ENCODE assay signal across 9 mouse cellular contexts in genomic region chr2:33754317-33754633, GRCm38 (mm10).
DNase-seq lines count a peak whose midpoint lies in the region; ATAC-seq and TF ChIP-seq lines count a peak whose summit lies in the region.
"Had no signal": no experiment of that assay in that cellular context is flagged by ENCODE, and none has a peak within 500 bp of the region (broad histone marks: within the 10 kb centered on the region; RNA-seq: fewer than 3 reads in every experiment).

No protein-coding gene starts in this region.

- peak; percentile 42 for ATAC-seq in intestine, embryonic 14.5 days (replicated peaks; ENCODE audit: low FRiP score, low TSS enrichment, low read depth)
- ATAC-seq in intestine, postnatal 0 days = no peak
- peak; percentile 24; the same call in 1 of the 2 replicates for ATAC-seq in embryonic facial prominence, embryonic 15.5 days (ENCODE audit: insufficient number of reproducible peaks, low FRiP score, low TSS enrichment, low read depth)
- ATAC-seq in hindbrain, embryonic 15.5 days (ENCODE audit: low FRiP score, low read depth) = peak; percentile 47
- peak; percentile 49 for ATAC-seq in midbrain, embryonic 15.5 days (replicated peaks)
- no peak for ATAC-seq in megakaryocyte, adult 5-6 weeks (ENCODE audit: poor library complexity, severe bottlenecking)
- ATAC-seq: inflammation-experienced regulatory T-cells, adult 6 months had no signal

- peaks cover 10% of the 10 kb centered on the region for H3K36me3 ChIP-seq in intestine, embryonic 14.5 days (ENCODE audit: control insufficient read depth, insufficient read depth, low read length)
- H3K36me3 ChIP-seq in intestine, postnatal 0 days (ENCODE audit: control insufficient read depth, insufficient read depth) = no peaks in the 10 kb centered on the region; the same call in 1 of the 2 replicates
- H3K36me3 ChIP-seq in embryonic facial prominence, embryonic 15.5 days = peaks cover 7% of the 10 kb centered on the region
- peaks cover 4% of the 10 kb centered on the region; the same call in 1 of the 2 replicates for H3K36me3 ChIP-seq in hindbrain, embryonic 15.5 days
- H3K36me3 ChIP-seq in midbrain, embryonic 15.5 days (replicated peaks) = no peaks in the 10 kb centered on the region

- peaks cover 18% of the 10 kb centered on the region for H3K4me1 ChIP-seq in intestine, embryonic 14.5 days (replicated peaks; ENCODE audit: control insufficient read depth, insufficient read depth, low read length)
- no peaks in the 10 kb centered on the region for H3K4me1 ChIP-seq in intestine, postnatal 0 days (replicated peaks; ENCODE audit: control insufficient read depth, insufficient read depth, low read length)
- peaks cover 41% of the 10 kb centered on the region for H3K4me1 ChIP-seq in embryonic facial prominence, embryonic 15.5 days
- peaks cover 58% of the 10 kb centered on the region for H3K4me1 ChIP-seq in hindbrain, embryonic 15.5 days (replicated peaks)
- peaks cover 50% of the 10 kb centered on the region for H3K4me1 ChIP-seq in midbrain, embryonic 15.5 days

- no peak overlapping the region for H3K4me2 ChIP-seq in intestine, embryonic 14.5 days (ENCODE audit: low read length)
- H3K4me2 ChIP-seq in intestine, postnatal 0 days (replicated peaks; ENCODE audit: low read depth) = no peak overlapping the region
- H3K4me2 ChIP-seq in embryonic facial prominence, embryonic 15.5 days (replicated peaks) = 0 out of 2 replicates have a peak overlapping the region, but pooled peaks have one; percentile 9
- H3K4me2 ChIP-seq in hindbrain, embryonic 15.5 days = no peak overlapping the region
- H3K4me2 ChIP-seq in midbrain, embryonic 15.5 days = no peak overlapping the region

- DNase-seq in intestine, embryonic 14.5 days (ENCODE audit: low spot score) = no peak
- no peak for DNase-seq in testis, postnatal 10 days (ENCODE audit: low spot score)
- DNase-seq in retina, postnatal 1 day = no peak

- H3K27me3 ChIP-seq in intestine, embryonic 14.5 days (replicated peaks; ENCODE audit: control insufficient read depth, insufficient read depth, low read length) = no peaks in the 10 kb centered on the region
- no peaks in the 10 kb centered on the region for H3K27me3 ChIP-seq in intestine, postnatal 0 days (replicated peaks; ENCODE audit: control insufficient read depth, insufficient read depth, low read length)
- H3K27me3 ChIP-seq in embryonic facial prominence, embryonic 15.5 days = no peaks in the 10 kb centered on the region
- H3K27me3 ChIP-seq in hindbrain, embryonic 15.5 days = no peaks in the 10 kb centered on the region
- H3K27me3 ChIP-seq in midbrain, embryonic 15.5 days (replicated peaks) = no peaks in the 10 kb centered on the region

- no peak for TF ChIP-seq CTCF in intestine, postnatal 0 days (IDR thresholded peaks at IDR 0.05; ENCODE audit: low read depth)

- peak overlapping the region; percentile 61 for H3K27ac ChIP-seq in intestine, embryonic 14.5 days (ENCODE audit: low read depth)
- no peak overlapping the region for H3K27ac ChIP-seq in intestine, postnatal 0 days (ENCODE audit: low read depth, low read length)
- peak overlapping the region; percentile 92 for H3K27ac ChIP-seq in embryonic facial prominence, embryonic 15.5 days (replicated peaks)
- peak overlapping the region; percentile 79 for H3K27ac ChIP-seq in hindbrain, embryonic 15.5 days (replicated peaks)
- peak overlapping the region; percentile 68 for H3K27ac ChIP-seq in midbrain, embryonic 15.5 days

- no peak overlapping the region for H3K4me3 ChIP-seq in intestine, embryonic 14.5 days (ENCODE audit: low read depth, low read length)
- H3K4me3 ChIP-seq in intestine, postnatal 0 days (ENCODE audit: low read depth, low read length) = no peak overlapping the region
- no peak overlapping the region for H3K4me3 ChIP-seq in embryonic facial prominence, embryonic 15.5 days (replicated peaks)
- H3K4me3 ChIP-seq in hindbrain, embryonic 15.5 days = no peak overlapping the region
- H3K4me3 ChIP-seq in midbrain, embryonic 15.5 days = no peak overlapping the region

- H3K9me3 ChIP-seq in intestine, embryonic 14.5 days (ENCODE audit: control insufficient read depth, low read length) = no peaks in the 10 kb centered on the region
- H3K9me3 ChIP-seq in intestine, postnatal 0 days (ENCODE audit: control insufficient read depth) = no peaks in the 10 kb centered on the region
- no peaks in the 10 kb centered on the region for H3K9me3 ChIP-seq in embryonic facial prominence, embryonic 15.5 days (replicated peaks)
- no peaks in the 10 kb centered on the region for H3K9me3 ChIP-seq in hindbrain, embryonic 15.5 days
- no peaks in the 10 kb centered on the region for H3K9me3 ChIP-seq in midbrain, embryonic 15.5 days

- H3K9ac ChIP-seq in intestine, embryonic 14.5 days (ENCODE audit: low read length) = no peak overlapping the region
- H3K9ac ChIP-seq in intestine, postnatal 0 days (ENCODE audit: low read depth, low read length) = no peak overlapping the region
- no peak overlapping the region for H3K9ac ChIP-seq in embryonic facial prominence, embryonic 15.5 days
- no peak overlapping the region for H3K9ac ChIP-seq in hindbrain, embryonic 15.5 days
- no peak overlapping the region for H3K9ac ChIP-seq in midbrain, embryonic 15.5 days

- WGBS in intestine, embryonic 14.5 days = 68% methylated on average over 3 of the region's 3 CpGs
- WGBS in intestine, postnatal 0 days = 89% methylated on average over 3 of the region's 3 CpGs
- 48% methylated on average over 3 of the region's 3 CpGs for WGBS in embryonic facial prominence, embryonic 15.5 days
- 61% methylated on average over 3 of the region's 3 CpGs for WGBS in hindbrain, embryonic 15.5 days
- WGBS in midbrain, embryonic 15.5 days = 60% methylated on average over 3 of the region's 3 CpGs

Comparison
In these comparisons a context has a peak if more than half of its experiments do, and no peak if none do; other contexts are left out.
1. ATAC-seq: peak in intestine, embryonic 14.5 days (single experiment), embryonic facial prominence, embryonic 15.5 days (single experiment), hindbrain, embryonic 15.5 days (single experiment) and midbrain, embryonic 15.5 days (single experiment); none in intestine, postnatal 0 days (single experiment) and megakaryocyte, adult 5-6 weeks (single experiment).